Mouse (Mus musculus) limb, embryonic 13.5 days (tissue): Measurements from ENCODE around the gene St3gal3. TPM values are rescaled to one million over a fixed set of nuclear protein-coding genes. Genes with fewer than 3 reads are reported as not detected.

Experiments
- polyA plus RNA-seq: library from polyadenylated mRNA; unstranded; fragments of >200 nt; fragmentation: Nextera tagmentation; extraction: Ambion mirVana; gene quantifications from 2 replicates; pipeline ENCODE4 v1.2.1, GENCODE M21; 2015

St3gal3 gene
- polyA plus RNA-seq, 1 experiment from 2014 or later = 9.8 TPM

Other genes starting within 250 kb of the St3gal3 start
- gene Atp6v0b, start 247.6 kb downstream of the St3gal3 start, polyA plus RNA-seq = 176 and 184 TPM in 2 replicates
- 16.8 and 18.4 TPM in 2 replicates for gene Dph2, start 242.9 kb downstream of the St3gal3 start, polyA plus RNA-seq
- gene Ipo13, start 219.9 kb downstream of the St3gal3 start, polyA plus RNA-seq = 41.3 and 43.7 TPM in 2 replicates
- 8.9 and 10.1 TPM in 2 replicates for gene Artn, start 205.2 kb downstream of the St3gal3 start, polyA plus RNA-seq
- 51.8 TPM in 2 replicates for gene Kdm4a, start 45.1 kb upstream of the St3gal3 start, polyA plus RNA-seq
- gene Ptprf, start 156.5 kb upstream of the St3gal3 start, polyA plus RNA-seq = 51.1 and 58.1 TPM in 2 replicates